Mouse (Mus musculus) ES-E14 (cell line): ENCODE data around the gene Foxf1. TPM values are rescaled to one million over a fixed set of nuclear protein-coding genes. Genes with fewer than 3 reads are reported as not detected.
A peak's percentile ranks its signal among the peaks of the same experiment; 100 is the strongest.

ENCODE experiments used
- DNase-seq: peaks from one replicate; pipeline ENCODE4 v3.0.0-alpha.2; 2013; ENCODE audit warnings: low read depth, low spot score
- H3K27ac ChIP-seq: 2 replicates; pipeline ENCODE4 v1.5.1; 2012; ENCODE audit warnings: low read depth, mild to moderate bottlenecking, low read length, moderate library complexity, mixed read lengths; ENCODE audit not compliant: poor library complexity, insufficient read depth, severe bottlenecking
- H3K36me3 ChIP-seq: 2 replicates; pipeline ENCODE4 v1.6.1; 2012; ENCODE audit warnings: mild to moderate bottlenecking, low read length, moderate library complexity, mixed read lengths; ENCODE audit not compliant: control insufficient read depth, poor library complexity, insufficient read depth, severe bottlenecking
- H3K4me1 ChIP-seq, 2 experiments: fragments of 150-350 bp in 1 of 2; sonication (generic) in 1 of 2; 2 replicates each; pipeline ENCODE4 v1.6.1; 2012; ENCODE audit warnings: low read length in 2 of 2, mild to moderate bottlenecking in 1 of 2, mixed read lengths in 1 of 2; ENCODE audit not compliant: control insufficient read depth in 2 of 2, insufficient read depth in 2 of 2, poor library complexity in 1 of 2
- H3K4me3 ChIP-seq, 2 experiments: fragments of 150-350 bp in 1 of 2; sonication (generic) in 1 of 2; 2 replicates each; pipeline ENCODE4 v1.5.1; 2012; ENCODE audit warnings: low read length in 2 of 2, low read depth in 1 of 2, mild to moderate bottlenecking in 1 of 2, mixed read lengths in 1 of 2; ENCODE audit not compliant: insufficient read depth in 1 of 2, poor library complexity in 1 of 2, severe bottlenecking in 1 of 2
- H3K9ac ChIP-seq: 2 replicates; pipeline ENCODE4 v1.6.1; 2012; ENCODE audit warnings: low read depth, mild to moderate bottlenecking, low read length, mixed read lengths; ENCODE audit not compliant: poor library complexity, insufficient read depth, severe bottlenecking
- H3K9me3 ChIP-seq: fragments of 150-350 bp; sonication (generic); 2 replicates; pipeline ENCODE4 v1.6.1; 2012; ENCODE audit warnings: low read depth, mild to moderate bottlenecking, low read length; ENCODE audit not compliant: control insufficient read depth, insufficient read depth
- CHD2 ChIP-seq: IDR thresholded peaks from 2 replicates; pipeline ENCODE4 v1.6.1; 2014; ENCODE audit warnings: mild to moderate bottlenecking, low read depth, low read length, inconsistent platforms
- HCFC1 ChIP-seq: IDR thresholded peaks from 2 replicates; pipeline ENCODE4 v1.6.1; 2012; ENCODE audit warnings: low read length, inconsistent platforms, borderline replicate concordance; ENCODE audit not compliant: insufficient read depth
- MAFK ChIP-seq: IDR thresholded peaks from 2 replicates; pipeline ENCODE4 v1.6.1; 2014; ENCODE audit warnings: mild to moderate bottlenecking, low read depth, low read length, inconsistent platforms; ENCODE audit not compliant: insufficient read depth
- ZC3H11A ChIP-seq: IDR thresholded peaks from 2 replicates; pipeline ENCODE4 v1.6.1; 2012; ENCODE audit warnings: low read depth, mild to moderate bottlenecking, inconsistent platforms, low read length, borderline replicate concordance
- ZNF384 ChIP-seq: IDR thresholded peaks from 2 replicates; pipeline ENCODE4 v1.6.1; 2012; ENCODE audit warnings: low read depth, low read length, inconsistent platforms
- in situ Hi-C, 2 experiments: fragments of 600-800 bp; cut with MboI; formaldehyde crosslinking; loops; one replicate each; pipeline ENCODE4 v1.15.1; 2025; ENCODE audit warnings: low sequenced_read_pairs in 2 of 2, inconsistent platforms in 1 of 2; ENCODE audit not compliant: unreplicated experiment in 2 of 2
- total RNA-seq: library from RNA; depleted of rRNA; stranded (reverse); fragments of 300-350 nt; gene quantifications from 2 replicates; pipeline ENCODE4 v1.2.3, GENCODE M21; 2012

The Foxf1 gene
- total RNA-seq, 1 experiment = 1.1 TPM

- DNase-seq = no peak
- peaks cover 0 to 6% of the 10 kb centered on the region in 2 experiments; a peak in 2 of 4 replicates for H3K4me1 ChIP-seq
- TF ChIP-seq ZC3H11A = no peak
- TF ChIP-seq HCFC1 = no peak
- TF ChIP-seq ZNF384 = no peak
- TF ChIP-seq CHD2 = no peak
- TF ChIP-seq MAFK = no peak
- H3K36me3 ChIP-seq = no peaks in the 10 kb centered on the region
- H3K27ac ChIP-seq = no peak overlapping the region
- no peaks in the 10 kb centered on the region for H3K9me3 ChIP-seq
- in situ Hi-C loops = loop anchor here in 1 of 2 experiments (10.0 kb wide), 1 partner anchor 263 kb away; no protein-coding TSS in a partner anchor
- no peak overlapping the region for H3K4me3 ChIP-seq
- no peak overlapping the region for H3K9ac ChIP-seq
Observed at GRCm38 (mm10) chr8:121088281-121088680, 4.1 kb downstream of the Foxf1 start.

DNA sequence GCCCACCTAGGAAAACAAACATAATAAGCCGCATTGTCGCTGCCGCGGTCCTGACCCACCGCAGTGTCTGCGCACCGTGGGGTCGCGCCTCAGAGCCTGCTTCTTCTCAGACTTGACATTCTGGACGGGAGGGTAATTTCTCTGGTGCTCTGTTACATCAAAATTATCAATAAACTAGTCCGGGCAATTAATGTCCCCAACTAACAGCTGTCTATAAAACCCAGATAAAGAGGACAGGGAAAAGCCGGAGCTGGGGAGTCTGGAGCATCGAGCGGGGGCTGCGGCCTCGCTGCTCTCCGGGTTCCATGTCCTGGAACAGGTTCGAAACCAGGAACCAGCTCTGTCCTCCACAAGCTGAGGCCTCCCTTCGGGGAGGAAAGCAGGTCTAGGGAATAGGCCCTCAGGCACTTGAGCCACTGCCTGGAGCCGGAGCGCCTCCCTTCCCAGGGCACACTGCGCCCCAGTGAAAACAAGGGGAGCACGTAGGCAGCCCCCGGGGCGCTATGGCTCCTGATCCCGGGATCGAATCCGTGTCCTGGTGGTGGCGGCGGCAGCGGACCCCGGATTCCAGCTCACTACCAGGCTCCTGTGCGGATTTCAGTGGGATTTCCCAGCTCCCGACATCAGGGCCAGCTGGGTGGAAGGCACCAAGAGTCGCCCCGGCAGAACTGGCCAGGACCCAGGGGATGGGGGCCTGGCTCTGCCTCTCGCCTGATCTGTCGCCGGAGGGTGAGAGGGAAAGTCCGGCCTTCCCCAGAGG, 4.9 kb downstream of the Foxf1 start:
- TF ChIP-seq HCFC1 = no peak
- TF ChIP-seq ZC3H11A = no peak
- TF ChIP-seq CHD2 = no peak
- no peak for TF ChIP-seq ZNF384
- Histone ChIP-seq H3K9ac (no peak overlapping the region; the same call in 1 of the 2 replicates), H3K27ac (no peak overlapping the region), H3K36me3 (no peaks in the 10 kb centered on the region), H3K4me3 (peak overlapping the region; percentile 26 to 47), H3K4me1 (peaks cover 0 to 6% of the 10 kb centered on the region in 2 experiments; a peak in 2 of 4 replicates), H3K9me3 (no peaks in the 10 kb centered on the region)
- in situ Hi-C loops = loop anchor here in 1 of 2 experiments (10.0 kb wide), 1 partner anchor 264 kb away; no protein-coding TSS in a partner anchor
- DNase-seq = no peak

DNA sequence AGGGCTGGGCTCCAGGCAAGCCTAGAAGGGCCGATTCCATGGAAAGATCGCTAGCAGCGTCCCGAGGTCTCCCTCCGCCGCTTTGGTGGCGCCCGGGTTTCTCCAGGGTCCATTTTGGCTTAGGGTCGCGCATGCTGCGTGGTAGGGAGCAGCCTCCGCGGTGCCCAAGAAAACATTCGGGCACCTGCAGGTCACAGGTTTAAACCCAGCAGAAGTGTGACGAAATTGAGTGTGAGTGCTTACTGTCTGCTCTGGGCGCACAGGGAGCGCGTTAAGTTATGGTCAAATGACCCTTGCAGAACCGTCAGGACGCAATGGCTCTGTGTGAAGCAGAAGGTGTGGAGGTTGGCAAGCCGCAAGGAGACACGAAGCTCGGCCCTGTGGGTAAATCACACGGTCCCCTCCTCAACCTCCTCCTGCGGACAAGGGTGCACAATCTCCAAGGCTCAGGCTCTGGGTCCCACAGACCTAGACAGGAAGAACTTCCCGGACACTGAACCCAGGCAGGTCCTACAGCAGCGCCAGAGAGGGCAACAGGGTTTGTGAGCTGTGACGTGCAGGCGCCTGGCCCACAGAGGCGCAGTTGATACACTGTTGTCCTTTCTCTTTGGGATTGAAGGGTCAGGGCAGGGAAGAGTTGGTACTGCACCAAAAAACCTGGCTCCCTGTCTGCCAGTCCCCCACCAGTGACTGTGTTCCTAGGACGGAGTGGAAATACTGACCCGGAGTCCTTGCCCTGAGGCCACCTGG, 5.6 kb downstream of the Foxf1 start:
- no peaks in the 10 kb centered on the region for H3K9me3 ChIP-seq
- H3K27ac ChIP-seq = no peak overlapping the region
- H3K9ac ChIP-seq = no peak overlapping the region
- H3K4me3 ChIP-seq = peak overlapping the region; percentile 26 to 47
- H3K36me3 ChIP-seq = no peaks in the 10 kb centered on the region
- no peak for DNase-seq
- peaks cover 0 to 3% of the 10 kb centered on the region in 2 experiments; a peak in 2 of 4 replicates for H3K4me1 ChIP-seq
- in situ Hi-C loops = loop anchor here in 1 of 2 experiments (5.0 to 10.0 kb wide), 2 partner anchors 265 to 408 kb away; no protein-coding TSS in a partner anchor
- TF ChIP-seq MAFK = no peak
- TF ChIP-seq ZC3H11A = no peak
- TF ChIP-seq HCFC1 = no peak
- no peak for TF ChIP-seq CHD2
- no peak for TF ChIP-seq ZNF384

GRCm38 (mm10) chr8:121090716-121091115, 6.5 kb downstream of the Foxf1 start:
- no peak for DNase-seq
- Histone ChIP-seq H3K27ac (no peak overlapping the region), H3K9me3 (no peaks in the 10 kb centered on the region), H3K4me3 (no peak overlapping the region), H3K36me3 (no peaks in the 10 kb centered on the region), H3K4me1 (peaks cover 0 to 2% of the 10 kb centered on the region in 2 experiments; a peak in 2 of 4 replicates), H3K9ac (no peak overlapping the region)
- in situ Hi-C loops = loop anchor here in 1 of 2 experiments (5.0 kb wide), 1 partner anchor 408 kb away; no protein-coding TSS in a partner anchor
- TF ChIP-seq CHD2 (no peak), ZNF384 (no peak), HCFC1 (no peak), MAFK (no peak), ZC3H11A (no peak)
